In genomic region chr17:27909622-27910500, GRCm38 (mm10) we compare ENCODE assay signal across 8 mouse cellular contexts. TPM values are rescaled to one million over a fixed set of nuclear protein-coding genes. Genes with fewer than 3 reads are reported as not detected.
DNase-seq lines count a peak whose midpoint lies in the region; ATAC-seq lines count a peak whose summit lies in the region.

Taf11 (minus strand) TSS chr17:27909844.

- H3K9me3 ChIP-seq in forebrain, embryonic 13.5 days (replicated peaks) = no peaks in the 10 kb centered on the region

- peak within 1 kb of the TSS; percentile 90 for H3K9ac ChIP-seq in forebrain, embryonic 13.5 days

- H3K27ac ChIP-seq in forebrain, embryonic 13.5 days = peak within 1 kb of the TSS; percentile 89

- peak in 1 of 2 experiments; percentile 24 for DNase-seq in adrenal gland, adult 18-20 months (ENCODE audit: low spot score in 2 of 2)
- no peak for DNase-seq in adrenal gland, adult (ENCODE audit: inconsistent age in 2 of 2, low spot score in 1 of 2)
- peak; percentile 20 for DNase-seq in c-Kit-positive CD71-positive TER-119-positive erythroid progenitor cells, embryonic 14.5 days (ENCODE audit: low spot score)
- DNase-seq in heart, postnatal 10 days = no peak
- DNase-seq in layer of hippocampus, postnatal 14 days (ENCODE audit: low spot score in 2 of 2) = peak; percentile 72 to 78
- DNase-seq in lung, postnatal 10 days = peak; percentile 62
- DNase-seq in right cerebral cortex, postnatal 14 days = peak; percentile 72

- H3K4me2 ChIP-seq in forebrain, embryonic 13.5 days = peak within 1 kb of the TSS; percentile 95

- peak within 1 kb of the TSS; percentile 92 for H3K4me3 ChIP-seq in forebrain, embryonic 13.5 days

- H3K36me3 ChIP-seq in forebrain, embryonic 13.5 days (ENCODE audit: poor library complexity, severe bottlenecking) = peaks cover 11% of the 10 kb centered on the region

- intact Hi-C loops in heart, postnatal 10 days (cut with DNase I) = loop anchor here (1.0 to 5.0 kb wide), 3 partner anchors 60 to 262 kb away; no protein-coding TSS in a partner anchor

- peaks cover 49% of the 10 kb centered on the region for H3K4me1 ChIP-seq in forebrain, embryonic 13.5 days

- ATAC-seq in forebrain, embryonic 13.5 days = peak; percentile 71

- H3K27me3 ChIP-seq in forebrain, embryonic 13.5 days = no peaks in the 10 kb centered on the region

- 1% methylated on average over 48 of the region's 53 CpGs for WGBS in forebrain, embryonic 13.5 days

RNA-seq across cellular contexts. Expression of gene Taf11, which starts in this region (rescaled TPM):
- 10 to 100 TPM; 27.5 to 27.6 TPM for total RNA-seq in adrenal gland, adult 18-20 months (2021)
- 83.4 and 87.1 TPM in 2 replicates for polyA plus RNA-seq in forebrain, embryonic 13.5 days (2015; fragmentation: Nextera tagmentation; extraction: Ambion mirVana)
- total RNA-seq in heart, postnatal 10 days (2021) = 10 to 100 TPM; 24.0 to 24.3 TPM
- 10 to 100 TPM; 29.7 to 35.7 TPM for total RNA-seq in layer of hippocampus, postnatal 14 days (2021)

Comparison
In these comparisons a context has a peak if more than half of its experiments do, and no peak if none do; other contexts are left out.
1. DNase-seq: peak in c-Kit-positive CD71-positive TER-119-positive erythroid progenitor cells, embryonic 14.5 days (single experiment), layer of hippocampus, postnatal 14 days (2 of 2), lung, postnatal 10 days (single experiment) and right cerebral cortex, postnatal 14 days (single experiment); none in adrenal gland, adult (0 of 2) and heart, postnatal 10 days (0 of 2).